Mouse (Mus musculus) adrenal gland, postnatal 36 days (tissue): Measurements from ENCODE around the gene Slc34a2. TPM values are rescaled to one million over a fixed set of nuclear protein-coding genes. Genes with fewer than 3 reads are reported as not detected.

Source experiments
- DNase-seq, 2 experiments: peaks; one replicate each; pipeline ENCODE4 v3.0.0; 2021; ENCODE audit warnings: mixed read lengths in 1 of 2
- total RNA-seq, 2 experiments: library from RNA; stranded (reverse); gene quantifications; 2 replicates each; pipeline ENCODE4 v1.2.3; 2021

Gene Slc34a2
- total RNA-seq, 2 experiments from 2014 or later = not detected

DNA sequence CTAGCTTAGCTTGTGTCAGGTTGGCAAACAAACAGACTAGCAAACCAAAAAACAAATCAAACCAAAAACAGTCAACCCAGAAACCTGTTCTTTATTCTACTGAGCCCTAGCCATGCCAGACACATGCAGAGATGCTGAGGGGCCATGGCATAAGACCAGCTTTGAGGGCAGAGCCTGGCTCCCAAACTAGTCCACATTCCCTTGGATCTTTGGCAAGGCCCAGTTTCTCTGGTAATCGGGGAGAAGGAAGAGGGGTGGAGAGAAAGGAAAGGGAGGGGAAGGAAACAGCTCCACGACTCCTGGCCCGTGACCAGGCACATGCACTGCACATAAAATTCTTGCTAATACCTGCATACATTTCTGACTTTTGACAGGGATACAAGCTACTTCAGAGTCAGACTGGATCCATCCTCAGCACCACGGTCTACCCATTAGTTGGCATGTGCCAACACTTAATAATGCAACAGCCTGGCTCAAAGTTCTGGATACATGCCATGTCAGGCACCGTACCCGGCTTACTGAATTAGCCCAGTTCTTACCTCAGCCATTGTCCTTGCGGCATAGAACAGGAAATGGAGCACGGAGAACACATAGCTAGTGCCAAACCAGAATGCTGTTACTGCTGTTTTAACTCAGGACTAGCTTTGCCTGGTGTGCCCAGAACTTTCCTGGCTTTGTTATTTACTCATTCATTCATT lies 12.5 kb upstream of the Slc34a2 start:
- DNase-seq = peak; percentile 23 to 32

- no peak for DNase-seq
These were observed 6.5 kb upstream of the Slc34a2 start for GRCm38 (mm10) chr5:53031346-53031745.

DNA sequence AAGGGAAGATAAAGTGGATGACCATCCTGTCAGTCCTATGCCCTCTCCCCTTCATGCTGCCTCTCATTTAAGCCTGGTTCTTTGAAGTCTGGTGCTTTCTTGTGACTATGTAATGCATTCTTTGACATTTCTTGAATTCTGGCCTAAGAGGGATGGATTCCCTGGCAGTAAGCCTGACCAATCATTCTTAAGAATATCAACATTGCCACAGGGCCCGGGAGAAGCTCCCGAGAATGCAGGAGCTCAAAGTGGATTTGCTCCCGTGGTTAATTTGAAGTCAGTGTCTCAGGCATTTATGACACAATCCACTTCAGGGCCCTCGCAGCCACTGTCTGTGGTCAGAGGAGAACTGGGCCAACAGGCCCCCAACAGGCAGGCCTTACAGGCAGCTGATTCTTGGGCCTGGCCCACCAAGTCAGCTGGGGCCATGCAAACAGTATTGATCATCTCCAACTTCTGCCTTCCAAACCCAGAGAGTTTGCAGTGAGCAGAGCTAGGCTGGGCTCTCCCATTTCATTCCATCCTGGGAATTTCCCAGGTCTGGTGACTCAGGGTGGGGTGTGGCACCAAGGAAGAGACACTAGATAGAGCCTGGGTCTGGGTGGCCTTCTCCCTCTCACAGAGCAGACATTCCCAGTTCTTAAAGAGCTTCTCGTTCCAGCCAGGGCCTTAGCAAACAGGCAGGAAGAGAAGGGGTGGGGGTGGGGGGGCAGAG lies 4.3 kb downstream of the Slc34a2 start:
- DNase-seq = no peak

DNA sequence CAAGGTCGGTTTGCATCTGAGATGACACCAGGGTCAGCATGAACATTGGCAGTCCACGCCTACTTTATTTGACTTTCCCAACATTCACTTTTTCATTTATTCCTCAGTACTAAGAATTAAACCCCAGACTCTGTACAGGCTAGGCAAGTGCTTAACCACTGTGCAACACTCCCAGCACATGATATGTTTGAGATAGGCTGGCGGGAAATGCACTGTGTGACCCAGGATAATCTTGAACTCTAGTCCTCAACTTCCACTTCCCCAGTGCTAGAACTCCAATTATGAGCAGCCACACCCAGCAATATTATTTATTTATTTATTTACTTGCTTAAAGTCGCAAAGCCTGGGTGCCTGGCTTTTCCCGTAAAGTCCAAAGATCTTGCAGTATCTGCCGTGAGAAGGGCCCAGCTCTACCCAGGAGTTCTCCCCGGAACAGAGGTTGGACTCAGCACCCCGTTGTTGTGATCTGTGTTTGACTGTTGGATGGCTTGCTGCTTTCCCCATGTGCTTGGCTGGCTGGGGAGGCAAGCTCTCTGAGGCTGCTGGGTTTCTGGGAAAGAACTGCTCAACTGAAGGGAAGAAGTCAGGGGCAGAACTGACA lies 5.0 kb downstream of the Slc34a2 start:
- no peak for DNase-seq

DNA sequence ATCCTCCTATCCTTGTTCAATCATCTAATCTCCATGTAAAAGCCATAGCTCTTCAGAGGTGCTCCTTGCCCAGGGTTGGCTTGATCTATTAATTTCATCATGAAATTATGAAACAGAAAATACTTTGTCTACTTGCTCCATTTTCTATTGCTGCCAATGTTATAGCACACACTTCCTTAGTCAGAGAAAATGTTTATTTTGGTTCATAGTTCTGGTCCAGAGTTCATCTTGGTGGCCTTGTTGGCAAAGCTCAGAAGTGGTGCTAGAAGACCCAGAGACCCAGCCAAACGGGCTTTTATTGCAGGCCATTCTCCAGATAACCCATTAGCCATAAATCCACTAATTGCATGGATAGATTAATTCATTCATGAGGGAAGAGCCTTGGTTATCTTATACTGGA lies 5.8 kb downstream of the Slc34a2 start:
- peak in 1 of 2 experiments; percentile 22 for DNase-seq

DNA sequence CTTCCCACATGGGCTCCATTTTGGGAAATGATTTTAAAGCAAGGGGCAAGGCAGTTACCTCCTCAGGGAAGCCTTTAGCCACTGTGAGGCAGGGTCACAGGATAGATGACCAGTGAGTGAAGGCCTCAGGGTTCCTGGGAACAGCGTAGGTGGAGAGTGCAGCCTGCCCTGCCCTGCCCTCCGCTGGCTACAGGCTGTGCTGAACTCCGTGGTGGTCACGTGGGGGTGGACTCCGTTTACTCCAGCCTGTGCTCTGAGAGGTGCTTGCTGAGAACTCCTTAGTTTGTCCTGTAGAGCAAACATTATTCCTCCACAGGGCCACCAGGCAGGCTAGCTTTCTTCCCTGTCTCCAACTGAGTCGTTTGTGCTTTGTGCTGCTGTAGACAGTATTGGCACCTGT lies 10.1 kb downstream of the Slc34a2 start:
- DNase-seq = no peak

- no peak for DNase-seq
These were observed 10.7 kb downstream of the Slc34a2 start for GRCm38 (mm10) chr5:53048599-53048998.

- no peak for DNase-seq
These were observed 11.2 kb downstream of the Slc34a2 start for GRCm38 (mm10) chr5:53049046-53049445.

DNA sequence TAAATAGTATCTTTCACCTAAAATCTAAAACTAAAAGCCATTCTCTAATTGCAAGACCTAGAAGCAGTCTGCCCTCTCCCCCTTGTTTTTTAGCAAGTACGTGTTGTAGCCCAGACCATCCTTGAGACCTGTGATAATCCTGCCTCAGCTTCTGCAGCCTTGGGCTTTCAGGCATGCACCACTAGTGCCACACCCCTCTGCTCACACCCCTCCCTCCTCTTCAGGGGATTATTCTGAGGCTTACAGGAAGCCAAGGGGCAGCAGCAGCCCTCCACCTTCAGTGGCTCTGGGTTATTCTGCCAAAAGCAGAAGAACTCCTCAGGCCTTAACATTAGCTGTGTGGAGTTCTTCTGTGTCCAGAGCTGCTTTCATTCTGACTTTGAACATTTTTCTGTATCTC lies 13.1 kb downstream of the Slc34a2 start:
- DNase-seq = no peak

- DNase-seq = no peak
These were observed 15.4 kb downstream of the Slc34a2 start for GRCm38 (mm10) chr5:53053246-53053645.

DNA sequence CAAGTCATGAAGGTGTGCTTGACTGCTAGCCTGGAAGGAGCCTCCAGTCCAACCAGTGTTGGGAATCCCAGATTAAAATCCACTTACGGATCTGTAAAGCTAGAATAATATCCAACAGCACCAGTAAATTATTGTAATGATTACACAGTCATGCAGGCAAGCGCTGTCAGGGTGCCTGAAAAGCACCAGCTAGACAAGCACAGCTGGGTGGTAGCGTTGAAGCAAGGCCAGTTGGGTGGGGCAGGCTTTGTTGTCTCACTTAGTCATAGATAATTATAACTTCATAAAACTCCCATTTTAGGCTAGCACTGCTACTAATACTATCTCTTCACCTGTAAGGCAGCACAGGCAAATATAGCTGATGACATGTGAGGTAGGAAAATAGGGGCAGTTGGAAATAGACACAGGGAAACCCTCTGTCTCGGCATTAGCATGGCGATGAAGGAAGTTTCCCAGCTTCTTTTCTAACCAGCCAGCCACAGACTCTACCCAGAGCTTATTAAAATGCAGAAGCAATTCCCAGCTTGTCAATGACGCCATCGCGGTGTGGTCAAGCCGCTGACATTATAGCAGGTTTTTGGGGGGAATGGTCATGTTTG lies 23.8 kb downstream of the Slc34a2 start:
- DNase-seq = no peak

GRCm38 (mm10) chr5:53074553-53074952 lies 36.7 kb downstream of the Slc34a2 start:
- DNase-seq = no peak

GRCm38 (mm10) chr5:53078453-53078852 lies 40.6 kb downstream of the Slc34a2 start:
- DNase-seq = no peak

DNA sequence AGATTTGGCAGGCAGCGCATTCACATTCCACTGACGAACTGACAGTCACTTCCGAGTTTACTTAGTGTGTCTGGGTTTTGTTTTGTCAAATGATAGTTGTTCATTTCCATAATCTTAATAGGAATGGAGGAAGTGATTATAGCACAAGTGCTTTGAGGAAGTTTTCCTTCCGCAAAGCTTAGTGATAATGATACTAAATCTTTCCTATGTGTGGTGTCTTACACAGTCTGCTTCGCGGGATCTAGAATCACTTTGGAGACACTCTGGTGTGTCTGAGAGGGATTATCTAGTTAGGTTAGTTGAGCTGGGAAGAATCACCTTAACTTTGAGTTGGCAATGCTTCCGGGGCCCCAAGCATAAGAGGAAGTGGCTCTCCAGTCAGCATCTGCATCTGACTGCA lies 49.6 kb downstream of the Slc34a2 start:
- no peak for DNase-seq

DNA sequence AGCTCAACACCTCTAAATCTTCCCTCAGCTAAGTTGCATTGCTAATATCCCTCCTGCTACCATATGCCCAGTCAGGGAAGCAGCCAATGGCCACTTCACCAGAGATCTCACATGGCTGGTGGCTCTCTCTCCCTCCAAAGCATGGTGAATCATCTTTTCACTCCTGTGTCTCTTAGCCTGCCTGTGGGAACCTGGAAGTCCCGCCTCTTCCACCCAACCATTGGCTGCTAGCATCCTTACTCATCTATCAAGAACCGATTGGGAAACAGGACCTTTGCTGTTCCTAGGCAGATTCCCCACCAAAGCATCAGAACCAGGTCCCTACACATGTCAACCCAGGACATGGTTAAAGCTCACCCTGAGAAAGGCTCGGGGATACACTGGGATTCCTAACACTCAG lies 53.5 kb downstream of the Slc34a2 start:
- no peak for DNase-seq

GRCm38 (mm10) chr5:53101848-53102473 lies 64.1 kb downstream of the Slc34a2 start:
- no peak for DNase-seq

- no peak for DNase-seq
These were observed 66.4 kb downstream of the Slc34a2 start for GRCm38 (mm10) chr5:53104177-53104855.

DNA sequence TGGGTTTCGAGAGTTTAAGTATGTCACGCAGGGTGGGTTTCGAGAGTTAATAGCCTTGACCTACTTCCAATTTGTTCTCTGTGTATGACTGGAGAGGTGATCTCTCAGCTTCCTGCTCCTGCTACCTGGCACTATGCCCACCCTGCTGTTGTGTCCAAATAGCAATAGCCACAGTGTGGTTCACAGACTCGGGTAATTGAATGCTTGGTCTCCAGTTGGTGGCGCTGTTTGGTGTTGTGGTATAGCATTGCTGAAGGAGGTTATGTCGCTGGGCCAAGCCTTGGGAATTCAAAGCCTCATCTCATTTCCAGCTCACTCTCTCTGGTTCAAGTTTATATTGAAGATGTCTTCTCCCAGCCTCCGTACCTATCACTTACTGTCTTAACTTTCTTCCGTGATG lies 67.8 kb downstream of the Slc34a2 start:
- DNase-seq = peak; percentile 5 to 48

DNA sequence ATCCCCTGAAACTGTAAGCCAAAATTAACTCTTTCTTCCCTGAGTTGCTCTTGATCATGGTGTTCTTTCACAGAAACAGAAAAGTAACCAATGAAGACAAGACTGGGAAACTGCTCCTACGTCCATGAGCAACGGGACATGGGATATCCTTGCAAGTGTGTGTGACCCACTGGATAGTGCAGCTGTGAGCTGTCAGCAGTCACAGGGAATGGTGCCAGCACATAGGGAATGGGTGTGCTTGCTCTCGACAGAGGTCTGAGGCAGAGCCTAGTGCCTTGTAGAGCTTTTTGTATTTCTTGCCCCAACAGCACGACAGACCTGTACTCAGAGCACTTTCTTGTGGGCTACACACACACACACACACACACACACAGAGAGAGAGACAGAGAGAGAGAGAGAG lies 68.2 kb downstream of the Slc34a2 start:
- DNase-seq = no peak

DNA sequence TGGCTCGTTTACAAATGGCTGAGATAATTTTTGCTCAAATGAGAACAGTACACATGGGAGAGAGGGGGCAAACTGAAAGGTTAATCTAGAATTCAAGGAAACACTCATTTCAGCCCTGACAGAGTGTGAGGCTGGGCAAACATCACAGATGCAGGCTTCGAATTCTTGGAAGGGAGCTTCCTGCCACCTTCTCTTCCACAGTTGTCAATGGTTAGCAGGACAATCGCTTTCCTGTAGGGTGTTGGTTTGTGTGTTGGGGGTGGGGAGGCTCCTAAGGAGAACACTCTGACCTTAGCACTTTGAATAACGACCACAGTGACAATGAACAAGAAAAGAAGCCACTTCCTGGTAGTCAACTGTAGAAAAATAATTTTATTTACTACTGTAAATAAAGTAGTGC lies 68.8 kb downstream of the Slc34a2 start:
- DNase-seq = no peak

DNA sequence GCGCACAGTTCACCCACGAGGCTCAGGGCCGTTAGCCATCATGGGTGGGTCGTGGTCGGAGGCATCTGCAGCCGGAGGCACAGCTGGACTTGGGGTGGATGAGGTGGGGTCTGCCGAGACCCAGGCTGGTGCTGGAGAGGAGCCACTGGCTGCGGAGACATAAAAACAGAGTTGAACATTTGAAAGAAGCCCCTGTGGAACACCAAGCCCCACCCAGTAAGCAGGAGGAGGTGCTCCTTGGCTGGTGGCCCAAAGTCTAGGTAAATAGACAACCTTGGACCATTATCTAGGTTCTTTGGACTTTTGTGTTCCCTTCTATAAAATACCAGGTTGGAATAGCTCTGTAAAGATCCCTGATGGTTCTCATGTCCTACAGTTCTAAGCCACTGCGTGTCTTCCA lies 70.1 kb downstream of the Slc34a2 start:
- DNase-seq = no peak

DNA sequence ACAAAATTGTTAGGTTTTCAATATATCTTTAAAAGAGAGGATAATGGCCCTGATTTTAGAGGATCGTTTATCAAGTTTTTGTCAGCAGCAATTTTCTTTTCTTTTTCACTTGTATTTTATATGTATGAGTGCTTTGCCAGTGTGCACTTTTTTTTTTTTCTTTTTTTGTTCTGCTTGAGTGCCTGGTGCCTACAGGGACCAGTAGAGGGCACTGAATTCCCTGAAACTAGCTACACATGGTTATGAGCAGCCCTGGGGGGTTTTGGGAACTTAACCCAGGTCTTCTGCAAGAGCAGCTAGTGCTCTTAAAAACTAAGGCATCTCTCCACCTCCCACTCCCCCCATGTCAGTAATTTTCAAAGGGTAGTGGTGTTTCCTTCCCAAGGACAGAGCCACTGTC lies 70.8 kb downstream of the Slc34a2 start:
- DNase-seq = no peak
